Comparison of ENCODE assay signal across 18 mouse cellular contexts in the genomic region with DNA sequence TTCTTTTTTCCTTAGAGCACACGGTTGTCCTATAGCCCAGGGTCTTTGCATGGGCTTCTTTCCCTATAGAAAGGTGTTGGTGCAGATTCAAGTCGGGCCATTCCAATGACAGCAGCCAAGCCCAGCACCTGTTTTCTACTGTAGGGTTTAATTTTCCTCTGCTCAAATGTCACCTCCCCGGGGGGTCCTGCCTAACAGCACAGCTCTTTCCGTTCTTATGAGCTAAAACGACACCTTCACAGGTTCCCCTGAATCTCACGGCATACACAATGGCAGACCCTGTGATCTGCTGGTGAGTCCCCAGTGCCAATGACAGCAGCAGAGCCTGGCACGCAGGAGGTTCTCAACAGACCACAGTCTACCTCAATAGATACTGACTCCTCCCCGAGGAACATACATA. TPM values are rescaled to one million over a fixed set of nuclear protein-coding genes. Genes with fewer than 3 reads are reported as not detected.
DNase-seq lines count a peak whose midpoint lies in the region; ATAC-seq and TF ChIP-seq lines count a peak whose summit lies in the region.
"Had no signal": no experiment of that assay in that cellular context is flagged by ENCODE, and none has a peak within 500 bp of the region (broad histone marks: within the 10 kb centered on the region; RNA-seq: fewer than 3 reads in every experiment).

No protein-coding gene starts in this region.

- peaks cover 59% of the 10 kb centered on the region for H3K4me1 ChIP-seq in hindbrain, embryonic 13.5 days (replicated peaks)
- 0 out of 2 replicates have a peak, but pooled peaks cover 2% of the 10 kb centered on the region for H3K4me1 ChIP-seq in hindbrain, embryonic 11.5 days (replicated peaks; ENCODE audit: control insufficient read depth, insufficient read depth, low read length)
- H3K4me1 ChIP-seq in midbrain, embryonic 11.5 days (ENCODE audit: control insufficient read depth, insufficient read depth, low read length): peaks cover 12% of the 10 kb centered on the region
- peaks cover 13% of the 10 kb centered on the region; the same call in 1 of the 2 replicates for H3K4me1 ChIP-seq in midbrain, postnatal 0 days (ENCODE audit: insufficient read depth, low read length)
- H3K4me1 ChIP-seq in neural tube, embryonic 14.5 days (ENCODE audit: control insufficient read depth, insufficient read depth, low read length): peaks cover 40% of the 10 kb centered on the region
- peaks cover 41% of the 10 kb centered on the region for H3K4me1 ChIP-seq in olfactory bulb, adult 2 months (ENCODE audit: control insufficient read depth, insufficient read depth, low read length)
- H3K4me1 ChIP-seq in heart, embryonic 10.5 days: peaks cover under 1% of the 10 kb centered on the region
- H3K4me1 ChIP-seq: heart, embryonic 12.5 days; intestine, embryonic 15.5 days had no signal

- no peak for ATAC-seq in hindbrain, embryonic 13.5 days (ENCODE audit: low FRiP score)
- no peak for ATAC-seq in hindbrain, embryonic 11.5 days (ENCODE audit: low FRiP score)
- no peak for ATAC-seq in midbrain, embryonic 11.5 days (ENCODE audit: low FRiP score)
- ATAC-seq in midbrain, postnatal 0 days (ENCODE audit: low FRiP score): no peak
- ATAC-seq in neural tube, embryonic 14.5 days (ENCODE audit: low read depth): peak; percentile 6; the same call in 1 of the 2 replicates
- ATAC-seq: forebrain, embryonic 13.5 days; forebrain, postnatal 0 days; intestine, embryonic 15.5 days had no signal

- H3K9me3 ChIP-seq in hindbrain, embryonic 13.5 days: no peaks in the 10 kb centered on the region
- H3K9me3 ChIP-seq in hindbrain, embryonic 11.5 days (ENCODE audit: control insufficient read depth, low read length): no peaks in the 10 kb centered on the region
- H3K9me3 ChIP-seq in midbrain, embryonic 11.5 days (ENCODE audit: control insufficient read depth, low read length): no peaks in the 10 kb centered on the region
- H3K9me3 ChIP-seq in midbrain, postnatal 0 days (ENCODE audit: low read length): no peaks in the 10 kb centered on the region
- no peaks in the 10 kb centered on the region for H3K9me3 ChIP-seq in neural tube, embryonic 14.5 days (ENCODE audit: control insufficient read depth, low read length)
- H3K9me3 ChIP-seq in heart, embryonic 10.5 days: no peaks in the 10 kb centered on the region
- H3K9me3 ChIP-seq: embryonic facial prominence, embryonic 13.5 days; forebrain, embryonic 13.5 days; heart, embryonic 12.5 days; intestine, embryonic 15.5 days had no signal

- no peak overlapping the region for H3K4me2 ChIP-seq in hindbrain, embryonic 13.5 days
- H3K4me2 ChIP-seq in hindbrain, embryonic 11.5 days (replicated peaks; ENCODE audit: low read depth, low read length): no peak overlapping the region
- H3K4me2 ChIP-seq in midbrain, embryonic 11.5 days: no peak overlapping the region
- H3K4me2 ChIP-seq in midbrain, postnatal 0 days (ENCODE audit: low read depth, low read length, poor library complexity, severe bottlenecking): no peak overlapping the region
- H3K4me2 ChIP-seq in neural tube, embryonic 14.5 days (ENCODE audit: low read depth, low read length): no peak overlapping the region
- H3K4me2 ChIP-seq: embryonic facial prominence, embryonic 13.5 days; forebrain, embryonic 13.5 days; heart, embryonic 12.5 days; intestine, embryonic 15.5 days had no signal

- peak overlapping the region; percentile 52; the same call in 1 of the 2 replicates for H3K27ac ChIP-seq in hindbrain, embryonic 13.5 days
- no peak overlapping the region for H3K27ac ChIP-seq in hindbrain, embryonic 11.5 days (ENCODE audit: low read depth, low read length)
- H3K27ac ChIP-seq in midbrain, embryonic 11.5 days (ENCODE audit: low read depth, low read length): no peak overlapping the region
- no peak overlapping the region for H3K27ac ChIP-seq in midbrain, postnatal 0 days (ENCODE audit: low read depth, low read length)
- peak overlapping the region; percentile 72 for H3K27ac ChIP-seq in neural tube, embryonic 14.5 days (ENCODE audit: low read depth, low read length)
- H3K27ac ChIP-seq in olfactory bulb, adult 2 months (ENCODE audit: insufficient read depth, low read depth, low read length): 0 out of 2 replicates have a peak overlapping the region, but pooled peaks have one; percentile 0
- no peak overlapping the region for H3K27ac ChIP-seq in heart, embryonic 10.5 days
- H3K27ac ChIP-seq: embryonic facial prominence, embryonic 13.5 days; forebrain, embryonic 13.5 days; heart, adult 2 months; intestine, embryonic 15.5 days had no signal

- TF ChIP-seq POLR2A in olfactory bulb, adult 2 months (IDR thresholded peaks at IDR 0.05; ENCODE audit: insufficient read depth, low read depth, low read length): no peak

- H3K4me3 ChIP-seq in hindbrain, embryonic 13.5 days: no peak overlapping the region
- no peak overlapping the region for H3K4me3 ChIP-seq in hindbrain, embryonic 11.5 days (ENCODE audit: low read depth, low read length)
- no peak overlapping the region for H3K4me3 ChIP-seq in midbrain, embryonic 11.5 days (ENCODE audit: low read depth, low read length)
- H3K4me3 ChIP-seq in midbrain, postnatal 0 days (ENCODE audit: low read depth, low read length): no peak overlapping the region
- H3K4me3 ChIP-seq in neural tube, embryonic 14.5 days (ENCODE audit: low read depth, low read length): no peak overlapping the region
- H3K4me3 ChIP-seq in olfactory bulb, adult 2 months (ENCODE audit: insufficient read depth, low read depth, low read length): no peak overlapping the region
- no peak overlapping the region for H3K4me3 ChIP-seq in heart, embryonic 10.5 days
- H3K4me3 ChIP-seq: embryonic facial prominence, embryonic 13.5 days; forebrain, embryonic 13.5 days; heart, adult 2 months; heart, embryonic 12.5 days; intestine, embryonic 15.5 days had no signal

- H3K27me3 ChIP-seq in hindbrain, embryonic 13.5 days: no peaks in the 10 kb centered on the region
- H3K27me3 ChIP-seq in hindbrain, embryonic 11.5 days (ENCODE audit: control insufficient read depth, insufficient read depth, low read length): no peaks in the 10 kb centered on the region
- no peaks in the 10 kb centered on the region for H3K27me3 ChIP-seq in midbrain, embryonic 11.5 days (ENCODE audit: control insufficient read depth, insufficient read depth, low read length)
- H3K27me3 ChIP-seq in midbrain, postnatal 0 days (ENCODE audit: insufficient read depth, low read length): no peaks in the 10 kb centered on the region
- H3K27me3 ChIP-seq in neural tube, embryonic 14.5 days (ENCODE audit: control insufficient read depth, insufficient read depth, low read length): no peaks in the 10 kb centered on the region
- peaks cover 66% of the 10 kb centered on the region for H3K27me3 ChIP-seq in heart, embryonic 10.5 days (ENCODE audit: insufficient read depth, poor library complexity, severe bottlenecking)
- H3K27me3 ChIP-seq: intestine, embryonic 15.5 days had no signal

- WGBS in hindbrain, embryonic 13.5 days: 54% methylated on average over 8 of the region's 8 CpGs
- WGBS in hindbrain, embryonic 11.5 days: 65% methylated on average over 8 of the region's 8 CpGs
- 65% methylated on average over 8 of the region's 8 CpGs for WGBS in midbrain, embryonic 11.5 days
- WGBS in midbrain, postnatal 0 days: 52% methylated on average over 8 of the region's 8 CpGs
- WGBS in neural tube, embryonic 14.5 days: 45% methylated on average over 8 of the region's 8 CpGs
- 50% methylated on average over 8 of the region's 8 CpGs for WGBS in olfactory bulb, adult 2 months
- WGBS in heart, embryonic 10.5 days: 47% methylated on average over 8 of the region's 8 CpGs

- no peak for DNase-seq in hindbrain, embryonic 11.5 days (ENCODE audit: low spot score)
- DNase-seq in midbrain, embryonic 11.5 days (ENCODE audit: low spot score, missing footprints): peak; percentile 23
- DNase-seq in midbrain, postnatal 0 days (ENCODE audit: low spot score): no peak
- DNase-seq in heart, embryonic 10.5 days (ENCODE audit: low spot score): no peak
- DNase-seq: adrenal gland, postnatal 10 days; cerebellum, adult 11-12 months; forebrain, postnatal 0 days; gastrocnemius, postnatal 14 days; heart, adult 2 months; kidney, adult 18-20 months had no signal

- TF ChIP-seq CTCF in midbrain, postnatal 0 days (IDR thresholded peaks at IDR 0.05): no peak
- TF ChIP-seq CTCF in olfactory bulb, adult 2 months (IDR thresholded peaks at IDR 0.05; ENCODE audit: insufficient read depth, low read depth, low read length): no peak

- H3K9ac ChIP-seq in hindbrain, embryonic 13.5 days: no peak overlapping the region
- H3K9ac ChIP-seq in hindbrain, embryonic 11.5 days (ENCODE audit: low read depth, low read length): no peak overlapping the region
- H3K9ac ChIP-seq in midbrain, embryonic 11.5 days (ENCODE audit: low read length): no peak overlapping the region
- no peak overlapping the region for H3K9ac ChIP-seq in midbrain, postnatal 0 days (replicated peaks; ENCODE audit: low read length, poor library complexity, severe bottlenecking)
- no peak overlapping the region for H3K9ac ChIP-seq in neural tube, embryonic 14.5 days (replicated peaks; ENCODE audit: low read depth, low read length)
- H3K9ac ChIP-seq: embryonic facial prominence, embryonic 13.5 days; forebrain, embryonic 13.5 days; forebrain, postnatal 0 days; heart, embryonic 12.5 days; intestine, embryonic 15.5 days had no signal

- peaks cover 7% of the 10 kb centered on the region; the same call in 1 of the 2 replicates for H3K36me3 ChIP-seq in hindbrain, embryonic 13.5 days
- no peaks in the 10 kb centered on the region for H3K36me3 ChIP-seq in hindbrain, embryonic 11.5 days (ENCODE audit: control insufficient read depth, insufficient read depth, low read length)
- no peaks in the 10 kb centered on the region for H3K36me3 ChIP-seq in midbrain, embryonic 11.5 days (ENCODE audit: control insufficient read depth, insufficient read depth, low read length)
- H3K36me3 ChIP-seq in midbrain, postnatal 0 days (ENCODE audit: insufficient read depth, low read length): 0 out of 2 replicates have a peak, but pooled peaks cover 2% of the 10 kb centered on the region
- H3K36me3 ChIP-seq in neural tube, embryonic 14.5 days (ENCODE audit: control insufficient read depth, insufficient read depth, low read length): no peaks in the 10 kb centered on the region
- H3K36me3 ChIP-seq in heart, embryonic 10.5 days: no peaks in the 10 kb centered on the region
- H3K36me3 ChIP-seq: embryonic facial prominence, embryonic 13.5 days; heart, embryonic 12.5 days; intestine, embryonic 15.5 days had no signal

RNA-seq across cellular contexts. Expression of gene Iqsec3, which starts 16.1 kb away (rescaled TPM):
- polyA plus RNA-seq in hindbrain, embryonic 13.5 days (2015; fragmentation: Nextera tagmentation; extraction: Ambion mirVana): 11.8 and 12.0 TPM in 2 replicates
- polyA plus RNA-seq in hindbrain, embryonic 11.5 days (2014; fragmentation: Nextera tagmentation; extraction: Ambion mirVana): 1.8 and 2.5 TPM in 2 replicates
- polyA plus RNA-seq in midbrain, embryonic 11.5 days (2014; fragmentation: Nextera tagmentation; extraction: Ambion mirVana): 0.72 and 0.88 TPM in 2 replicates
- 48.6 and 50.3 TPM in 2 replicates for total RNA-seq in midbrain, postnatal 0 days (2014; rRNA removed)
- polyA plus RNA-seq in midbrain, postnatal 0 days (2015; fragmentation: Nextera tagmentation; extraction: Ambion mirVana): 9.5 and 10.7 TPM in 2 replicates
- polyA plus RNA-seq in neural tube, embryonic 14.5 days (2014; fragmentation: Nextera tagmentation; extraction: Ambion mirVana): 20.0 and 22.8 TPM in 2 replicates
- polyA plus RNA-seq in olfactory bulb, adult 2 months (2012; ENCODE audit: insufficient read depth, insufficient read length, low replicate concordance, missing spikeins): not detected in 2 replicates
- 0.03 TPM in 1 of 2 replicates, not detected in the other for polyA plus RNA-seq in heart, embryonic 10.5 days (2016; fragmentation: Nextera tagmentation; extraction: Ambion mirVana)
- polyA plus RNA-seq: heart, embryonic 12.5 days; heart, embryonic 16.5 days had no signal

Comparison
In these comparisons a context has a peak if more than half of its experiments do, and no peak if none do; other contexts are left out.
1. H3K27ac ChIP-seq: peak in hindbrain, embryonic 13.5 days (single experiment), neural tube, embryonic 14.5 days (single experiment) and olfactory bulb, adult 2 months (single experiment); none in hindbrain, embryonic 11.5 days (single experiment), midbrain, embryonic 11.5 days (single experiment), midbrain, postnatal 0 days (single experiment) and heart, embryonic 10.5 days (single experiment).